Mouse (Mus musculus): Measurements from ENCODE around the gene Pbsn. TPM values are rescaled to one million over a fixed set of nuclear protein-coding genes. Genes with fewer than 3 reads are reported as not detected.

Pbsn gene
- polyA plus RNA-seq, 1 experiment from 2014 or later, result not detected

DNA sequence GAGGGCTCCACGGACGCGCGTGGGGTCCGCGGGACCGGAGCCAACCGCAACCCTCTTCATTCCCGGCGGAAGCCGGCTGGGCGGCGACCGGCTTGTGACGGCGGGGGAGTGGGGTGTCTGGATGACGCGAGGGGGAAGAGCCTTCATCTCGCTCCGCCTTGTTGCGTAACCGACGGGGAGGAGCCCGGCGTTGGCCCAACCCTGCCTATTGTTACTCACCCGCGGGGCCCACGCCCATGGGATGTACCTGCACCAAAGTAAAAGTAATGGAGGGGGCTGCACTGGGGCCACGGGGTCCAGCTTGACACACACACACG lies 57.6 kb downstream of the Pbsn start:
- Histone ChIP-seq H3K9me3 (replicated peaks) (no peaks in the 10 kb centered on the region), H3K36me3 (no peaks in the 10 kb centered on the region), H3K4me3 (replicated peaks) (peak overlapping the region; percentile 60), H3K27ac (replicated peaks) (peak overlapping the region; percentile 86), H3K9ac (peak overlapping the region; percentile 40), H3K4me1 (0 out of 2 replicates have a peak, but pooled peaks cover 4% of the 10 kb centered on the region), H3K27me3 (no peaks in the 10 kb centered on the region), H3K4me2 (replicated peaks) (peak overlapping the region; percentile 54)
- WGBS, result 16% methylated on average over 30 of the region's 30 CpGs
- peak; percentile 93 for ATAC-seq (ENCODE audit: insufficient number of reproducible peaks, low FRiP score, low TSS enrichment, low read depth)

DNA sequence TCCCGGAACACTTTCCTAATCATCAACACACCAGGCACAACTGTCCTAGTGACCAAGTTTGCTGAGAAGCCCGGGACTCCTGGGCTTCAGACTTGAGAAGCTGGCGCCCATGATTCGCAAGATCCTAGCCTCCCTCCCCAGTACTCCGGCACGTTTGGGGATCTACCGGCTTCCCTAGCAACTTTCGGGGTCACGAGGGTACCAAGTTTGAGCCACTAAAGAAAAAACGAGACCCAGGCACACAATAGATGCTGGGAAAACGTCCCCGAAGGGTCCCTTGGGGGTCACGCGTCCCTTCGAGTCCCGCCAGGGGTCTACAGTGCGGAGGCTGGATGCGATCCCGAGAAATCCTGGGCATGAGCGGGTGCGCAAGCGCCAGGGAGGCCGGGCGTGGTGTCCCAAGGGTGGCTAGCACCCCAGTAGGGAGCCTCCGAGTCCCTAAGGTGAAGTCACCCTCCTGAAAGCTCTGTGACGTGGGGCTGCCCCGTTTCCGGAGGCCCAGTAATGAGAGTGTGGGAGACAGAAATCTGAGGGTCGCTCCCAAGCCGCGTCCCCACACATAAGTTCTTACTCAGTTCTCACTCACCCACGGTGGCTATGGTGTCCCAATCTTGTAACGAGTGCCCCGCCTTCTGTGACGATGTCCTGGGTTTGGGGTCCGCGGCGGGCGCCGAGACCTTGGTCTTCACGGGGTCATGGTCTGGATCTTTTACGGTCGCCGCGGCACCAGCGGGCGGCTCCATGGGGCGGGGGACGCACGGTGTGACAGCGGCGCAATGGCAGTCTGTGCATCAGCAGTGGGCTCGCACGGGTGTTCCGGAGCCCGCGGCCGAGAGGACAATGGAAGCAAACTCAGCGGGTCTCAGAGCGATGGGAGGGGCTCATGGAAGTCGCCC lies 58.2 kb downstream of the Pbsn start:
- Histone ChIP-seq H3K9ac (peak overlapping the region; percentile 40), H3K4me2 (replicated peaks) (peak overlapping the region; percentile 52), H3K9me3 (replicated peaks) (no peaks in the 10 kb centered on the region), H3K4me3 (replicated peaks) (peak overlapping the region; percentile 60), H3K27ac (replicated peaks) (peak overlapping the region; percentile 63), H3K36me3 (no peaks in the 10 kb centered on the region), H3K4me1 (0 out of 2 replicates have a peak, but pooled peaks cover 4% of the 10 kb centered on the region), H3K27me3 (no peaks in the 10 kb centered on the region)
- WGBS, result 12% methylated on average over 61 of the region's 61 CpGs
- peak; percentile 70 for ATAC-seq (ENCODE audit: insufficient number of reproducible peaks, low FRiP score, low TSS enrichment, low read depth)

DNA sequence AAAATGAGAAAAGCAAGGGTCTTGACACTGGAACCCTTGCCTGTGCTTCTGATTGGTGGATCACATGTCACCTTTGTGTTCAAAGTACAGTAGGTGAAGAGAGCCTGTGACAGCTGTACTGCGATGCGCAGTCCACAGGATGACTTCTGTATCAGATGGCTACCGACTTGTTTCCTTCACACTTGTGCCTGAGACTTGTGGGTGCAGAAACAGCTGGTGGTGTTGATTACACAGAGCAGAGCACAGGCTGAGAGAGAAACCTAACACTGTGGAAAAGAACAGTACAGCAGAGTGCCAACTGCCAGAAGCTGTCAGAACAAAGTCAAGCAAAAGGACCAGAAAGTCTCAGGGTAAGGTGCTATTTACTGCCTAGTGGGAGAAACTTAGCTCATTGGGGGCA lies 64.7 kb downstream of the Pbsn start:
- H3K9ac ChIP-seq, result no peak overlapping the region
- no peaks in the 10 kb centered on the region for H3K9me3 ChIP-seq (replicated peaks)
- WGBS, result 88% methylated on average over 3 of the region's 3 CpGs
- no peaks in the 10 kb centered on the region for H3K4me1 ChIP-seq
- H3K27ac ChIP-seq (replicated peaks), result no peak overlapping the region
- peak; percentile 39; the same call in 1 of the 2 replicates for ATAC-seq (ENCODE audit: insufficient number of reproducible peaks, low FRiP score, low TSS enrichment, low read depth)
- H3K4me2 ChIP-seq (replicated peaks), result no peak overlapping the region
- no peak overlapping the region for H3K4me3 ChIP-seq (replicated peaks)
- H3K36me3 ChIP-seq, result peaks cover 7% of the 10 kb centered on the region; the same call in 1 of the 2 replicates
- H3K27me3 ChIP-seq, result no peaks in the 10 kb centered on the region

Other genes with a start within 250 kb of the Pbsn start
- gene Prkx, start 57.3 kb downstream of the Pbsn start, polyA plus RNA-seq (2015; fragmentation: Nextera tagmentation; extraction: Ambion mirVana), result 14.8 and 17.1 TPM in 2 replicates
- not detected in 2 replicates for gene Gm14744, start 11.1 kb upstream of the Pbsn start, polyA plus RNA-seq (2015; fragmentation: Nextera tagmentation; extraction: Ambion mirVana)
- gene 5430402E10Rik, start 71.4 kb upstream of the Pbsn start, polyA plus RNA-seq (2015; fragmentation: Nextera tagmentation; extraction: Ambion mirVana), result not detected in 2 replicates
- gene Obp1a, start 237.8 kb upstream of the Pbsn start, polyA plus RNA-seq (2015; fragmentation: Nextera tagmentation; extraction: Ambion mirVana), result not detected in 2 replicates

Data from embryonic facial prominence, embryonic 15.5 days (tissue).